Mouse (Mus musculus): ENCODE measurements around the gene Ttll4.

DNA sequence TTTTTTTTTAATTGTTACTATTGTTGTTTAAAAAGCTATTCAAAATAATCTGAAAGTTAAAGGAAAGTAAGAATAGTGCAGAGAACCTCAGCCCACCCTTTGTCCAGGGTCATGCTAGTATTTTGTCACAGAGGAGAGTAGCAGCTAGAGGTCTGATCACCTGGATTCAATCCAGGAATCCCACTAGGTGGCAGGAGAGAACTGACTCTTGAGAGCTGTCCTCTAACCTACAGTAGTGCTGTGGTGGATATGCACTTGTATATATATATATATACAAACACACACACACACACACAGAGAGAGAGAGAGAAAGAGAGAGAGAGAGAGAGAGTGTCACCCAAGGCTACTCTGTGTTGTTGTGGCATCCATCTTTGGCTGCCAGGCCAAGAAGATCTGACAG lies 17.6 kb upstream of the Ttll4 start:
- TF ChIP-seq ZC3H11A (IDR thresholded peaks at IDR 0.05; ENCODE audit: borderline replicate concordance, low read depth, low read length) (no peak), CHD2 (IDR thresholded peaks at IDR 0.05; ENCODE audit: low read depth, low read length) (no peak), HCFC1 (IDR thresholded peaks at IDR 0.05; ENCODE audit: borderline replicate concordance, insufficient read depth, low read length) (no peak)

All from ES-E14 (cell line).